Mouse (Mus musculus): Measurements from ENCODE around the gene Lingo1.

- TF ChIP-seq CTCF (IDR thresholded peaks at IDR 0.05; ENCODE audit: control insufficient read depth, insufficient read depth, insufficient read length) = no peak
- no peak for TF ChIP-seq MAX (IDR thresholded peaks at IDR 0.05)
- no peak for TF ChIP-seq MYOG (IDR thresholded peaks at IDR 0.05; ENCODE audit: control insufficient read depth, extremely low read depth, insufficient read length)
- no peak for TF ChIP-seq FOSL1 (IDR thresholded peaks at IDR 0.05; ENCODE audit: insufficient read depth, low read length, poor library complexity, severe bottlenecking)
Measured at GRCm38 (mm10) chr9:56690679-56691078, 105.6 kb downstream of the Lingo1 start.

All from C2C12 (cell line).